Mouse (Mus musculus): ENCODE measurements around the gene Yes1. TPM values are rescaled to one million over a fixed set of nuclear protein-coding genes. Genes with fewer than 3 reads are reported as not detected.
A peak's percentile ranks its signal among the peaks of the same experiment; 100 is the strongest.

Yes1 gene
- polyA plus RNA-seq, 1 experiment: 0.59 TPM

DNA sequence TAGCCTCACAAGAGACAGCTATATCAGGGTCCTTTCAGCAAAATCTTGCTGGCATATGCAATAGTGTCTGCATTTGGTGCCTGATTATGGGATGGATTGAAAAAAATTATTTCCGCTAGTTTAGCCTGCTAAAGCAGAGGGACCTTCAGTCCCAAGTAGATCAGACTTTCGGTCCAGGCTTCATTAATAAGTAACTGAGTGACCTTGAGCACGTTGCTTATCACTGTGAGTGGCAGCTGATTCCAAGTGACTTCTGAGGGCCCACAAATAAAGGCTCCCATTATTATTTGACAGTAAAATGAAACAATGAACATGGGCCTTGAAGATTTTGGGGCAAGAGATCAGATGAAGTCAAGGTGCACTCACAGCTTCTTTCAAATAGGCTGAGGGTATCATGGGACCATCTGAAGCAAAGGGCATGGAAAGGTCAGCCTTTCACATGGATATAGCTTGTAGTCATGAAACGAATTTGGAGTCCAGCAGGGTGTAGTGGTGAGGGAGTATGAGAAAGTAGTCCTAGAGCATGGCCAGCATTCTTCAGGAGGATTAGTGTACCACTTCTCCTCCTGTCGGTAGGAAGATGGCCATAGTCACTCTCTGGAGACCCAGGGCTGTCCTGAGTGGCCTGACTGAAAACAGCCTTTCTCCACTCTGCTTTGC lies 86.4 kb downstream of the Yes1 start:
- no peaks in the 10 kb centered on the region for H3K36me3 ChIP-seq (ENCODE audit: control insufficient read depth, insufficient read depth, low read length)
- no peak overlapping the region for H3K27ac ChIP-seq (ENCODE audit: control insufficient read depth, insufficient read depth, low read length)
- TF ChIP-seq CTCF (IDR thresholded peaks at IDR 0.05; ENCODE audit: borderline replicate concordance, control insufficient read depth, extremely low read depth, insufficient read depth, low read length, poor library complexity): no peak
- TF ChIP-seq POLR2A (IDR thresholded peaks at IDR 0.05; ENCODE audit: control insufficient read depth, extremely low read depth, insufficient read depth, low read length, poor library complexity): no peak
- H3K4me1 ChIP-seq (replicated peaks; ENCODE audit: control insufficient read depth, insufficient read depth, low read length): no peaks in the 10 kb centered on the region
- no peak overlapping the region for H3K4me3 ChIP-seq (ENCODE audit: control insufficient read depth, insufficient read depth, low read length)
- H3K27me3 ChIP-seq (ENCODE audit: control insufficient read depth, insufficient read depth, low read length): no peaks in the 10 kb centered on the region
- no peak for DNase-seq
- 83% methylated on average over 5 of the region's 5 CpGs for WGBS

DNA sequence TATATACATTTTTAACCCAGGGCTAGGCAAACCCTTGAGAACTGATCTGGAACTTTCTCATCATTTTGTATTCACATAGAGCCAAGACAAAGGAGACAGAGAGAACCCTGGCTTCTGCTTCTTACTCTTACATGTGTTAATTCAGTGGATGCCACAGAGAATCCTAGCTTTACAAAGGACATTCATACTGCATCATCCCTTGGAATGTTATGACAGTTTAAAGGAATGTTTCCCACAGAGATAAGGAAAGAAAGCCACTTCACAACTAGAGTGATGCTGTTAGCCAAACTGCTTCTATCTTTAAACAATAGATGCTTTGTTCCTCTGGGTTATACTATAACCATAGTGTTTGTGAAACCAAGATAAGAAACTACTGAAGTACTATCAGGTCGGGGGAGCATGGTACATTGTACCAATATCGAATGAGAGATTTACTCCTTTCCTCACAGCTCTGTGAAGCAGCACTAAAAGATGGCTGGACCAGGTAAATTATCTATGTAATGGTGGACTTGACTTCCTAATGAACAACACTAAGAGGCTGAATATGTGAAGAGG lies 95.3 kb downstream of the Yes1 start:
- WGBS: 85% methylated on average over 2 of the region's 2 CpGs
- TF ChIP-seq CTCF (IDR thresholded peaks at IDR 0.05; ENCODE audit: borderline replicate concordance, control insufficient read depth, extremely low read depth, insufficient read depth, low read length, poor library complexity): no peak
- no peak for TF ChIP-seq POLR2A (IDR thresholded peaks at IDR 0.05; ENCODE audit: control insufficient read depth, extremely low read depth, insufficient read depth, low read length, poor library complexity)
- H3K4me3 ChIP-seq (ENCODE audit: control insufficient read depth, insufficient read depth, low read length): no peak overlapping the region
- H3K36me3 ChIP-seq (ENCODE audit: control insufficient read depth, insufficient read depth, low read length): no peaks in the 10 kb centered on the region
- no peaks in the 10 kb centered on the region for H3K4me1 ChIP-seq (replicated peaks; ENCODE audit: control insufficient read depth, insufficient read depth, low read length)
- no peak for DNase-seq
- H3K27me3 ChIP-seq (ENCODE audit: control insufficient read depth, insufficient read depth, low read length): no peaks in the 10 kb centered on the region
- no peak overlapping the region for H3K27ac ChIP-seq (ENCODE audit: control insufficient read depth, insufficient read depth, low read length)

DNA sequence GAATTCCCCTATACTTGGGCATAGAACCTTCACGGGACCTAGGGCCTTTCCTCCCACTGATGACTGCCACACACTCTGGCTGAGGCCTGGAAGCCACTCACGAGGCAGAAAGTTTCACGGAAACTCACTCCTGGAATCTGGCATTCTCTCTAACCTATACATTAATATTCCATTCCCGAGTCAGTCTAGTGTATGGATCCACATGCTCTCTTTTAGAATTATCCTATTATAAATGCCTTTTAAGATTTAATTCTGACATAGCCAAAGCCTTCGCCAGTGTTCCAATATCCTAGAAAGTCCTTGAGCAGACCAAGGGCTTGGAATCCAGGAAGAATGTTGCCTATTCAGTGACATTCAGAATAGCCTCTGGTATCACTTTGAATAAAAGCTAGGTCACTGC lies 100.5 kb downstream of the Yes1 start:
- DNase-seq: no peak
- TF ChIP-seq CTCF (IDR thresholded peaks at IDR 0.05; ENCODE audit: borderline replicate concordance, control insufficient read depth, extremely low read depth, insufficient read depth, low read length, poor library complexity) (no peak), POLR2A (IDR thresholded peaks at IDR 0.05; ENCODE audit: control insufficient read depth, extremely low read depth, insufficient read depth, low read length, poor library complexity) (no peak)
- WGBS: 95% methylated on average over 5 of the region's 5 CpGs

DNA sequence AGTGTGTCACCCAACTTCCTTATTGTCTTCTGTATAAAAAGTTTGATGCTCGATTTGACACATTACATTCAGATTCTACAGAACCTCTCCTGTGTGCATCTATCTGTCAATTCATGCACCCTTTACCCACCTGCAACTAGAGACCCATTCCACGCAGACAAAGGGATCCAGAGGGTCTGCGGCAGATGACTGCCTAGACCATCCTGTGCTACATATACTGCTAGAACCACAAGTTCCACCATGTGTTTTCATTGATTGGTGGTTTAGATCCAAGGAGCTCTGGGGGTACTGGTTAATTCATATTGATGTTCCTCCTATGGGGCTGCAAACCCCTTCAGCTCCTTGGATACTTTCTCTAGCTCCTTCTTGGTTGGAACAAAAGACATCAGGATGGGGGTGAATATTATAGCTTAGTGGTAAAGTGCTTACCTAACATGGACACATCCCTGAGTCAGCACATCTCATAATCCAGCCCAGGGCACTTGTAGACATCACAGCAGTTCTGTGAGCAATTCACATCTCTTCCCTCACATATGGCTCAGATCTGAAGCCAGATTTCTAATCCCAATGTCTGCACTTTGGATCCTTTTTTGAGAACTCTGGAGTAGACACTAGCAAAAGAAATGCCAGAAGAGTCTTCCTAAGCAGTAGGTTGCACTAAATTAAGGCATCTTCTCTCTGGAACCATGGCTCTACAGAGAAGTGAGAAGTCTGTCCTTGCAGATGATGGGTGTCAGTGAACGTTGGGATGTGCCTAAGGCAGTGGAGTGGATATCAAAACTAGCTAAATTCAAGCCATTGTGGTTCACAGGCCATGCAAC lies 101.5 kb downstream of the Yes1 start:
- no peaks in the 10 kb centered on the region for H3K27me3 ChIP-seq (ENCODE audit: control insufficient read depth, insufficient read depth, low read length)
- whole genome bisulfite sequencing: 84% methylated on average over 4 of the region's 4 CpGs
- no peak for TF ChIP-seq POLR2A (IDR thresholded peaks at IDR 0.05; ENCODE audit: control insufficient read depth, extremely low read depth, insufficient read depth, low read length, poor library complexity)
- TF ChIP-seq CTCF (IDR thresholded peaks at IDR 0.05; ENCODE audit: borderline replicate concordance, control insufficient read depth, extremely low read depth, insufficient read depth, low read length, poor library complexity): no peak
- peaks cover 3% of the 10 kb centered on the region for H3K4me1 ChIP-seq (replicated peaks; ENCODE audit: control insufficient read depth, insufficient read depth, low read length)
- H3K36me3 ChIP-seq (ENCODE audit: control insufficient read depth, insufficient read depth, low read length): no peaks in the 10 kb centered on the region
- no peak for DNase-seq
- no peak overlapping the region for H3K4me3 ChIP-seq (ENCODE audit: control insufficient read depth, insufficient read depth, low read length)
- no peak overlapping the region for H3K27ac ChIP-seq (ENCODE audit: control insufficient read depth, insufficient read depth, low read length)

More for the DNA sequence above, 100.5 kb downstream of the Yes1 start:
- peaks cover 3% of the 10 kb centered on the region for H3K4me1 ChIP-seq (replicated peaks; ENCODE audit: control insufficient read depth, insufficient read depth, low read length)
- H3K4me3 ChIP-seq (ENCODE audit: control insufficient read depth, insufficient read depth, low read length): no peak overlapping the region
- no peaks in the 10 kb centered on the region for H3K27me3 ChIP-seq (ENCODE audit: control insufficient read depth, insufficient read depth, low read length)
- H3K27ac ChIP-seq (ENCODE audit: control insufficient read depth, insufficient read depth, low read length): no peak overlapping the region
- H3K36me3 ChIP-seq (ENCODE audit: control insufficient read depth, insufficient read depth, low read length): no peaks in the 10 kb centered on the region

GRCm38 (mm10) chr5:32713042-32713702 lies 102.2 kb downstream of the Yes1 start:
- WGBS: 22% methylated on average over 2 of the region's 2 CpGs
- H3K27me3 ChIP-seq (ENCODE audit: control insufficient read depth, insufficient read depth, low read length): no peaks in the 10 kb centered on the region
- H3K27ac ChIP-seq (ENCODE audit: control insufficient read depth, insufficient read depth, low read length): peak overlapping the region; percentile 67
- peak overlapping the region; percentile 81 for H3K4me3 ChIP-seq (ENCODE audit: control insufficient read depth, insufficient read depth, low read length)
- H3K4me1 ChIP-seq (replicated peaks; ENCODE audit: control insufficient read depth, insufficient read depth, low read length): peaks cover 3% of the 10 kb centered on the region
- no peaks in the 10 kb centered on the region for H3K36me3 ChIP-seq (ENCODE audit: control insufficient read depth, insufficient read depth, low read length)
- TF ChIP-seq POLR2A (IDR thresholded peaks at IDR 0.05; ENCODE audit: control insufficient read depth, extremely low read depth, insufficient read depth, low read length, poor library complexity) (no peak), CTCF (IDR thresholded peaks at IDR 0.05; ENCODE audit: borderline replicate concordance, control insufficient read depth, extremely low read depth, insufficient read depth, low read length, poor library complexity) (no peak)
- peak; percentile 6 for DNase-seq
